Mouse (Mus musculus): ENCODE measurements around the gene Tet3. TPM values are rescaled to one million over a fixed set of nuclear protein-coding genes. Genes with fewer than 3 reads are reported as not detected.

The Tet3 gene
- polyA plus RNA-seq, 1 experiment: 32.6 TPM

DNA sequence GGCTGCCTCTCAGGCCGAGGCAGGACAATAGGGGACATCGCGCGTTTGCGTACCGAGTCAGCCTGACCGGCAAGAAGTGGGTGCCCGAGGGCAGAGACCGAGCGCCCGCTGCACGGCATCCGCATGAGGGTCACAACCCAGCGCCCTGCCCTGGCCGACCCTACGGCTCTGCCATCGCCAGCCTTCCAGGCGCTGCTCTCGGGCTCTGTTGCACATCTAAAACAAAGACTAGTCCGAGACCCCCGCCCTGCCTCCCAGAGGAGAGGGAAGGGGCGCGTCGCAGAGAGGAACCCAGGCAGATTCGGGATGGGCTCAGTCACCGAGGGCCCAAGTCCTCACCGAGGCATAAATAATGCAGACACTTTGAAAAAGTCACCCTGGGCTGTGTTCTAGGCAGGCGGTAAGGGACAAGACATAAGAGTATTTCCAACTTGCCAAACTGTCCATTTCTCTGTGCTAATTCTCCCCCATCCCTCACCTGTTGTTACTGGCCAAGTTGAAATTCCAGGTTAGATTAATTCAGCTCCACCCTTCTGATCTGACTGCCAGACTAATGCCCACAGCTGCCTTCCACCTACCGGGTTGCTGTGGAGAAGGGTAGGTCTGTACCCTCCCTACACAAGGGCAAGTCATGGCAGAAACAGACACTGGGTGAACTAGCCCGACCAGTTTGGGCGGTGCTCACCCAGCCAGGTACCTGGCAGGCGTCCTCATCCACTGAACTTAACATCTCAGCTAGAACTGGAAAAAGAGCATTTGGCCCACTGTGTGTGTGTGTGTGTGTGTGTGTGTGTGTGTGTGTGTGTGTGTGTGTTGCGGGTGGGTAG is 1.7 kb downstream of the Tet3 start:
- Histone ChIP-seq H3K4me1 (replicated peaks; ENCODE audit: control insufficient read depth, insufficient read depth, low read length) (peaks cover 34% of the 10 kb centered on the region), H3K36me3 (ENCODE audit: control insufficient read depth, insufficient read depth, low read length) (no peaks in the 10 kb centered on the region), H3K27me3 (ENCODE audit: control insufficient read depth, insufficient read depth, low read length) (no peaks in the 10 kb centered on the region), H3K27ac (ENCODE audit: control insufficient read depth, insufficient read depth, low read length) (no peak overlapping the region), H3K4me3 (ENCODE audit: control insufficient read depth, insufficient read depth, low read length) (peak overlapping the region; percentile 62)
- 13% methylated on average over 33 of the region's 33 CpGs for WGBS
- TF ChIP-seq POLR2A (IDR thresholded peaks at IDR 0.05; ENCODE audit: control insufficient read depth, extremely low read depth, insufficient read depth, low read length, poor library complexity) (no peak), CTCF (IDR thresholded peaks at IDR 0.05; ENCODE audit: borderline replicate concordance, control insufficient read depth, extremely low read depth, insufficient read depth, low read length, poor library complexity) (no peak)
- no peak for DNase-seq

DNA sequence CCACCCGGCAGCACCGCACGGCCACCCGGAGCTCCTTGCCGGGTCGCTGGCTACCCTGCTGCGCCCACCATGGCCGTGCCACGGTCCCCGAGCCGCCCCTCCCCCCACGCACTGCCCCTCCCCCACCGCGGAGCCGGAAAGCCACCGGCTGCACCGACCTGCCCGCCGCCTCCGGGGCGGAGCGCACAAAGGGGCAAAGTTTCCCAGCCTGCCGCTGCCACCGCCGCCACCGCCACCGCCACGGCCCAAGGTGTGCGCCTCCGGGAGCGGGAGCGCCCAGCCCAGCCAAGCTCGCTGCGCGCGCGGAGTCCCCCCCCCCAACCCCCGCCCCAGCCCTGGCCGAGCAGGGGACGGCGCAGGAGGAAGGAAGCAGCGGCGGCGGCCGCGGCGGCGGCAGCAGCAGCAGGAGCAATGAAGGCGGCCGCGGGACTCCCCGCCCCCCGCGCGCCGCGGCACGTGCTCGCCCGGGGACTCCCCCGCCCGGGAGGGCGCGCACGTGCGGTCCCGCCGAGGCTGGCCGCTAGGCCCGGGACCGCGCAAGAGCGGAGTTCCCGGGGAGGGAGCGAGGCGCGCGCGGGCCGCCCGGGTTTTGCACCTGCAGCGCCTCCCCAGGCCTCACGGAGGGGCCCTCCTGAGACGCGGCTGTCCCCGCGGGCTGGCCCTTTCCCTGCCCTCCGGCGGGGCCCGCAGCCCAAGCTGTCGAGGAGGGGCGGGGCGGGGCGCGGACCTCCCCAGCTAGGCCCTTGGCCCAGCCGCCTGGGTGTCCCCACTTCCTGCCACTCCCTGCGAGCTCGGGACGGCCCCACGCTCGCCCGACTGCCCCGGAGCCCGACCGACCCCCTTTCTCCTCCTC is 2.5 kb downstream of the Tet3 start:
- TF ChIP-seq POLR2A (IDR thresholded peaks at IDR 0.05; ENCODE audit: control insufficient read depth, extremely low read depth, insufficient read depth, low read length, poor library complexity): peak; percentile 41; the same call in 1 of the 2 replicates
- TF ChIP-seq CTCF (IDR thresholded peaks at IDR 0.05; ENCODE audit: borderline replicate concordance, control insufficient read depth, extremely low read depth, insufficient read depth, low read length, poor library complexity): 0 out of 2 replicates have a peak, but pooled peaks have one; percentile 34
- Histone ChIP-seq H3K27ac (ENCODE audit: control insufficient read depth, insufficient read depth, low read length) (peak overlapping the region; percentile 16; the same call in 1 of the 2 replicates), H3K27me3 (ENCODE audit: control insufficient read depth, insufficient read depth, low read length) (no peaks in the 10 kb centered on the region), H3K4me1 (replicated peaks; ENCODE audit: control insufficient read depth, insufficient read depth, low read length) (peaks cover 40% of the 10 kb centered on the region), H3K4me3 (ENCODE audit: control insufficient read depth, insufficient read depth, low read length) (peak overlapping the region; percentile 62), H3K36me3 (ENCODE audit: control insufficient read depth, insufficient read depth, low read length) (no peaks in the 10 kb centered on the region)
- under 1% methylated on average over 93 of the region's 105 CpGs for WGBS
- DNase-seq: peak; percentile 79

DNA sequence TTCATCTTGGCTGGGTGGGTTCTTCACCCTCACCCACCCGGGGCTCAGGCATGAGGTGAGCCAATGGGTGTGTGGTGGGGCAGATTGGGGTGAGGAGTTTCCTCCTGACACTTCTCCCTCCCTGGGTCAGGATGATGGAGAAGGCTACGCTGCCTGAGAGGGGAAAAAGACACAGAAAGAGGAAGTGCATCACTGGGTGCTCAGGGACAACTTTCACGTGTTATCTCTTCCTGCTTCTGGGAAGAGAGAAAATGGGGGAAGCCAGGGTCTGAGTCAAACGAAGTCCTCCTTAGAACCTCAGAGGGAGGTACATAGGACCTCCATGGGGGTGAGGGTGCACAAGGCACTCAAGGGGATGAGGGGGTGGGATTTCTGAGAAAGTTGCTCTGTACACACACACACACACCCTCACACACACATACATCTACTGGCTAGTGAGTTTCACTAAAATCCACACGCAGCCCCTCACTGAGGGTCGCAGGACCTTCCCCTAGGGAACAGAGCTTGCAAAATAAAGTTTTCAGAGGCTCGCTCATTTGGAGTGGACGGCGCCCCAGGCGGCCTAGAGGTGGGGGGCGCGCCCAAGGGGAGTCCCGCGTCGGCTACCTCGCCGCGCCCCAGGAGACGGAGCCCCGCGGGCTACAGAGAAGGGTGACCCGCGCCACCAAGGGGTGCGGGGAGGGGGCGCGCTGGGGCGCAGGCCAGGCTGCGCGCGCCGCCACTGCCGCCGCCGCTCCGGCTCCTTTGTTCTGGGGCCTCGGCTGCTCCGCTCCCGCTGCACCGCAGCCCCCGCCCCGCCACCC is 3.4 kb downstream of the Tet3 start:
- H3K4me1 ChIP-seq (replicated peaks; ENCODE audit: control insufficient read depth, insufficient read depth, low read length): peaks cover 47% of the 10 kb centered on the region
- peak overlapping the region; percentile 62 for H3K4me3 ChIP-seq (ENCODE audit: control insufficient read depth, insufficient read depth, low read length)
- 0% methylated on average over 31 of the region's 41 CpGs for WGBS
- no peak for TF ChIP-seq CTCF (IDR thresholded peaks at IDR 0.05; ENCODE audit: borderline replicate concordance, control insufficient read depth, extremely low read depth, insufficient read depth, low read length, poor library complexity)
- no peak for TF ChIP-seq POLR2A (IDR thresholded peaks at IDR 0.05; ENCODE audit: control insufficient read depth, extremely low read depth, insufficient read depth, low read length, poor library complexity)
- no peaks in the 10 kb centered on the region for H3K27me3 ChIP-seq (ENCODE audit: control insufficient read depth, insufficient read depth, low read length)
- no peaks in the 10 kb centered on the region for H3K36me3 ChIP-seq (ENCODE audit: control insufficient read depth, insufficient read depth, low read length)
- peak; percentile 72 for DNase-seq
- H3K27ac ChIP-seq (ENCODE audit: control insufficient read depth, insufficient read depth, low read length): peak overlapping the region; percentile 41

DNA sequence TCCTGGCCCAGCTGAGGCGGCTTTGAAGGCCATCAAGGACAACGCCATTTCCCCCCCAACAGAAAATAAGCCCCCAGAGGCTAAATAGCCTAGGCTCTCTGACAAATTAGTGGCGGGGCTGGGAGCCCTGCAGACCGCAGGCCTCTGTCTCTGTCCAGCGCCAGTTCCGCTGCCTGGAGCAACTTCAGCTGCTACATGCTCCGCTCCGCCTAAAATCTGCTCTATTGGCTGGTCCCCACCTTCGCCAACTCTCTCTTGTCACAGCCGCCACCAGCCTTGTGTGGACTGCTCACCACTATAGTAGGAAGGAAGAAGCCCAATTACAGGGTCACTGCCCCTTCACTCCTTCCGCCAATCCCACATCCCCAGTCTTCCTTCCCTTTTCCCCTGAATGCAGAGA is 5.2 kb downstream of the Tet3 start:
- Histone ChIP-seq H3K27me3 (ENCODE audit: control insufficient read depth, insufficient read depth, low read length) (no peaks in the 10 kb centered on the region), H3K27ac (ENCODE audit: control insufficient read depth, insufficient read depth, low read length) (no peak overlapping the region), H3K4me1 (replicated peaks; ENCODE audit: control insufficient read depth, insufficient read depth, low read length) (peaks cover 63% of the 10 kb centered on the region), H3K36me3 (ENCODE audit: control insufficient read depth, insufficient read depth, low read length) (no peaks in the 10 kb centered on the region), H3K4me3 (ENCODE audit: control insufficient read depth, insufficient read depth, low read length) (no peak overlapping the region)
- no peak for TF ChIP-seq POLR2A (IDR thresholded peaks at IDR 0.05; ENCODE audit: control insufficient read depth, extremely low read depth, insufficient read depth, low read length, poor library complexity)
- no peak for TF ChIP-seq CTCF (IDR thresholded peaks at IDR 0.05; ENCODE audit: borderline replicate concordance, control insufficient read depth, extremely low read depth, insufficient read depth, low read length, poor library complexity)
- WGBS: 77% methylated on average over 11 of the region's 11 CpGs
- no peak for DNase-seq

DNA sequence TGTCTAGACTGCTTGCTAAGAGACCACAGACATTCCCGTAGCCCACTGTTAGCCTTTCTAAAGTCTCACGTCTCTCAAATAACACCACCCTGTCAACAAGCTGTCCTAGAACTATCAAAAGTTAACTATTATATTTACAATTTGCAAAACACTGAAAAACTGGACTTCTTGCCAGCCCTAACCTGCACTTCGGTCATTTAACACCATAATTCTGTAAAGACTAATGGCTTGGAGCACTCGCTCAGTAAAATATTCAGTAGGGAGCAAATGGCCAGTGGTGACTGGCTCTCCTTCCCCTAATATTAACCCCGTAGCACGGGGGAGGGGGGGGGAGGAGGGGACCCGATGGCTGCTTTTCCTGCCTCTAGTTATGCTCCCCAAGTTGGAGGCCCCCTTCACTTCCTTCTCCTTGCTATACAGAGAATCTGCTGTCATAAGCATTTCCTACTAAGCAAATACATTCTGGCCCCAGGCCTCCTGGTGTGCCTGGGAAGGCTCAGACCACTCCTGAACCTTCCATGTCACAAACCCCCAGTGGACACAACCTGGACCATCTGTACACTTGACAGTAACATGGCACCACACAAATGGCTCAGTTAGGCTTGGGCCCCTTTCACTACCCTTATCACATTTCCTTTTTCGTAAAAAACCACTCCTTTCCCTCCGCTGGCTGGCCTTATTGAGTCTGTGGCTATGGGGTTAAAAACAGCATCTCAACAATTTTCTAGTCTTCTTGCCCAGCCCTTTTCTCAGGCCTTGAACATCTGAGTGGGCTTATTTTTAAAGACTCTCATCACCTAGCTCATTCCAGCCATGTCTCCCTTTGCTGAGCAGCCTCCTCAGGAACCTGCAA is 8.2 kb downstream of the Tet3 start:
- peaks cover 61% of the 10 kb centered on the region for H3K4me1 ChIP-seq (replicated peaks; ENCODE audit: control insufficient read depth, insufficient read depth, low read length)
- H3K36me3 ChIP-seq (ENCODE audit: control insufficient read depth, insufficient read depth, low read length): no peaks in the 10 kb centered on the region
- WGBS: 47% methylated on average over 9 of the region's 9 CpGs
- H3K4me3 ChIP-seq (ENCODE audit: control insufficient read depth, insufficient read depth, low read length): no peak overlapping the region
- no peak for DNase-seq
- H3K27me3 ChIP-seq (ENCODE audit: control insufficient read depth, insufficient read depth, low read length): no peaks in the 10 kb centered on the region
- H3K27ac ChIP-seq (ENCODE audit: control insufficient read depth, insufficient read depth, low read length): peak overlapping the region; percentile 23; the same call in 1 of the 2 replicates
- TF ChIP-seq POLR2A (IDR thresholded peaks at IDR 0.05; ENCODE audit: control insufficient read depth, extremely low read depth, insufficient read depth, low read length, poor library complexity): no peak
- TF ChIP-seq CTCF (IDR thresholded peaks at IDR 0.05; ENCODE audit: borderline replicate concordance, control insufficient read depth, extremely low read depth, insufficient read depth, low read length, poor library complexity): no peak

Data from thymus, adult 2 months (tissue).